Mouse (Mus musculus) spleen, adult 2 months (tissue): ENCODE measurements around the gene C530008M17Rik. TPM values are rescaled to one million over a fixed set of nuclear protein-coding genes. Genes with fewer than 3 reads are reported as not detected.

ENCODE experiments used
- DNase-seq, 2 experiments: peaks; one replicate each; pipeline versions ENCODE4 v3.0.0 to v3.0.0-alpha.2; 2012 to 2021; ENCODE audit warnings: low spot score in 2 of 2, low read depth in 1 of 2
- H3K27ac ChIP-seq: fragments of 200-500 bp; 2 replicates; pipeline ENCODE4 v1.5.1; 2012; ENCODE audit warnings: low read length, inconsistent platforms; ENCODE audit not compliant: insufficient read depth
- H3K27me3 ChIP-seq: fragments of 200-500 bp; 2 replicates; pipeline ENCODE4 v1.6.1; 2012; ENCODE audit warnings: mild to moderate bottlenecking, moderate library complexity, low read length, inconsistent platforms; ENCODE audit not compliant: control insufficient read depth, insufficient read depth
- H3K36me3 ChIP-seq: fragments of 200-500 bp; 2 replicates; pipeline ENCODE4 v1.6.1; 2012; ENCODE audit warnings: mild to moderate bottlenecking, low read length, inconsistent platforms; ENCODE audit not compliant: control insufficient read depth, insufficient read depth
- H3K4me1 ChIP-seq: fragments of 200-500 bp; 2 replicates; pipeline ENCODE4 v1.6.1; 2011; ENCODE audit warnings: inconsistent platforms; ENCODE audit not compliant: control insufficient read depth, insufficient read depth, insufficient read length
- H3K4me3 ChIP-seq: fragments of 200-500 bp; 2 replicates; pipeline ENCODE4 v1.5.1; 2011; ENCODE audit warnings: mild to moderate bottlenecking, inconsistent platforms; ENCODE audit not compliant: insufficient read depth, insufficient read length; ENCODE audit errors: extremely low read depth
- CTCF ChIP-seq: fragments of 200-500 bp; IDR thresholded peaks from 2 replicates; pipeline ENCODE4 v1.5.1; 2011; ENCODE audit warnings: mild to moderate bottlenecking, inconsistent platforms; ENCODE audit not compliant: insufficient read depth, insufficient read length, insufficient replicate concordance; ENCODE audit errors: extremely low read depth
- POLR2A ChIP-seq: fragments of 200-500 bp; IDR thresholded peaks from 2 replicates; pipeline ENCODE4 v1.6.1; 2011; ENCODE audit warnings: low read depth, low read length, inconsistent platforms
- WGBS: fragments of 180-500 bp; shearing (Covaris S2); methylation state at CpG from one replicate; pipeline ENCODE4 v1.1.7; 2018; 5-methylcytosine and 5-hydroxymethylcytosine counted together
- polyA plus RNA-seq: library from polyadenylated mRNA; depleted of rRNA; stranded (reverse); fragments of >200 nt; gene quantifications from 2 replicates; pipeline ENCODE4 v1.2.3, GENCODE M21; 2012

The C530008M17Rik gene
- polyA plus RNA-seq, 1 experiment, result 4.2 TPM

- Histone ChIP-seq H3K4me1 (no peaks in the 10 kb centered on the region), H3K36me3 (no peaks in the 10 kb centered on the region), H3K27ac (no peak overlapping the region), H3K27me3 (no peaks in the 10 kb centered on the region), H3K4me3 (no peak overlapping the region)
- WGBS, result 94% methylated on average over 5 of the region's 5 CpGs
- TF ChIP-seq POLR2A (no peak), CTCF (no peak)
- no peak for DNase-seq
Observed at GRCm38 (mm10) chr5:76691251-76691650, 34.9 kb downstream of the C530008M17Rik start.

GRCm38 (mm10) chr5:76691706-76692424, 35.6 kb downstream of the C530008M17Rik start:
- TF ChIP-seq CTCF (no peak), POLR2A (no peak)
- Histone ChIP-seq H3K27ac (no peak overlapping the region), H3K36me3 (no peaks in the 10 kb centered on the region), H3K4me1 (no peaks in the 10 kb centered on the region), H3K27me3 (no peaks in the 10 kb centered on the region), H3K4me3 (no peak overlapping the region)
- DNase-seq, result no peak
- WGBS, result 89% methylated on average over 12 of the region's 12 CpGs

- Histone ChIP-seq H3K36me3 (no peaks in the 10 kb centered on the region), H3K27ac (no peak overlapping the region), H3K27me3 (no peaks in the 10 kb centered on the region), H3K4me1 (no peaks in the 10 kb centered on the region), H3K4me3 (no peak overlapping the region)
- TF ChIP-seq POLR2A (no peak), CTCF (no peak)
- WGBS, result 91% methylated on average over 7 of the region's 7 CpGs
- DNase-seq, result no peak
Observed at GRCm38 (mm10) chr5:76697536-76697935, 41.2 kb downstream of the C530008M17Rik start.

- Histone ChIP-seq H3K27ac (no peak overlapping the region), H3K4me1 (no peaks in the 10 kb centered on the region), H3K36me3 (no peaks in the 10 kb centered on the region), H3K4me3 (no peak overlapping the region), H3K27me3 (no peaks in the 10 kb centered on the region)
- DNase-seq, result no peak
- no peak for TF ChIP-seq CTCF
- TF ChIP-seq POLR2A, result no peak
- WGBS, result 71% methylated on average over 2 of the region's 2 CpGs
Observed at GRCm38 (mm10) chr5:76698187-76698586, 41.9 kb downstream of the C530008M17Rik start.

- DNase-seq, result no peak
- no peaks in the 10 kb centered on the region for H3K36me3 ChIP-seq
- H3K4me1 ChIP-seq, result no peaks in the 10 kb centered on the region
- H3K27me3 ChIP-seq, result no peaks in the 10 kb centered on the region
- no peak overlapping the region for H3K4me3 ChIP-seq
- 95% methylated on average over 13 of the region's 13 CpGs for WGBS
- H3K27ac ChIP-seq, result no peak overlapping the region
- no peak for TF ChIP-seq CTCF
- TF ChIP-seq POLR2A, result no peak
Observed at GRCm38 (mm10) chr5:76701127-76701853, 45.0 kb downstream of the C530008M17Rik start.

- no peaks in the 10 kb centered on the region for H3K4me1 ChIP-seq
- H3K27ac ChIP-seq, result no peak overlapping the region
- no peak for TF ChIP-seq POLR2A
- TF ChIP-seq CTCF, result no peak
- DNase-seq, result no peak
- no peaks in the 10 kb centered on the region for H3K27me3 ChIP-seq
- H3K4me3 ChIP-seq, result no peak overlapping the region
- H3K36me3 ChIP-seq, result no peaks in the 10 kb centered on the region
- WGBS, result 93% methylated on average over 9 of the region's 9 CpGs
Observed at GRCm38 (mm10) chr5:76702104-76702503, 45.8 kb downstream of the C530008M17Rik start.

- no peak for DNase-seq
- H3K27ac ChIP-seq, result no peak overlapping the region
- 58% methylated on average over 12 of the region's 12 CpGs for WGBS
- H3K27me3 ChIP-seq, result no peaks in the 10 kb centered on the region
- H3K36me3 ChIP-seq, result no peaks in the 10 kb centered on the region
- H3K4me1 ChIP-seq, result no peaks in the 10 kb centered on the region
- no peak overlapping the region for H3K4me3 ChIP-seq
- TF ChIP-seq POLR2A, result no peak
- no peak for TF ChIP-seq CTCF
Observed at GRCm38 (mm10) chr5:76702646-76703045, 46.3 kb downstream of the C530008M17Rik start.
